Mouse (Mus musculus): ENCODE measurements around the gene Bcl2l14. TPM values are rescaled to one million over a fixed set of nuclear protein-coding genes. Genes with fewer than 3 reads are reported as not detected.
A peak's percentile ranks its signal among the peaks of the same experiment; 100 is the strongest.

Bcl2l14 gene
- polyA plus RNA-seq, 1 experiment from 2014 or later: 0.79 TPM

DNA sequence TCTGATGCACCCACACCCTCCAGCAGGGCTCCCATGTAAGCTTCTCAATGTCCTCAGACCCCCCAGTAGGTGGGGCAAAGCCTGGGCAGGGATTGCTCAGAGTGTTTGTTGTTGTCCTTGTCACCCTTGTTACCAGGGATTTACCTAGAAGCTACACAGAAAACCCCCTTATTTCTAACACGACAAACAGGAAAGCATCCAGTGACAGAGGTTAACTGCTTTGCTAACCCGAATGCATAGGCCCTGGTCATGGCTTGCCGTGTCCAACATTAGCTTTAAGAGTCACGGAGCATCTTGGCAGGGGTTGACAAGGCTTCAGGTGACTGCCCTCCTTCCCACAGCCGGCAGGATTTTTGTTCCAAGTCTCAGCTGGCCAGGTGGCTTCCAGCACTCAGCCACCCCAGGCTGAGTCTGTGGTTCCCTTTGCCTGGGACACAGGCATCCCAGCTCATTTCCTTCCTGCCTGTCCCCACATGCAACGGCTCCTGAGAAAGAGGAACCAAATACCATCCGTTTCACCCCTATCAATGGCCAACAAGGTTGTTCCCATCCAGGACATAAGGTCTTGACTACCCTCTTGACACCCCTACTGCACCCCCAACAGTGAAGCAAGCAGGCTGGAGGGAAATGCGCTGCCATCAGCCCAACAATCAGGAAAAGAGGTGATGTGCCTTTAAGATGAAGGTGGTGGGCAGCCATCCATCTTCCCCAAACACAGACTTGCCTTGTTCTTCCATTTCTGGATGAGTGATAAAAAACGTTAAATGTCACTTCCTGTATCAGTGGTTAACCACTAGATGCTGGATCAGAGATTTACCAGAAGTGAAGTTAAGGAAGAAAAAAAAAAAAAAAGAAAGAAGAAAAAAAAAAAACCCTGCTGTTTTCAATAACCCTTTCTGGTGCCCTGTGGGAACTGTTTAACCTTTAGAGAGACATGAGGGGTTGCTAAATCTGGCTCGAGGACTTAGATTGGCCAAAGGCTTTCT, 29.5 kb upstream of the Bcl2l14 start:
- DNase-seq (ENCODE audit: low spot score) (no peak), ATAC-seq (replicated peaks; ENCODE audit: insufficient number of reproducible peaks, low FRiP score, low TSS enrichment, low read depth) (no peak)
- H3K4me3 ChIP-seq (ENCODE audit: low read depth, low read length): no peak overlapping the region
- H3K4me2 ChIP-seq (ENCODE audit: low read depth, low read length): no peak overlapping the region
- H3K4me1 ChIP-seq (ENCODE audit: control insufficient read depth, insufficient read depth, low read length): no peaks in the 10 kb centered on the region; the same call in 1 of the 2 replicates
- no peaks in the 10 kb centered on the region for H3K36me3 ChIP-seq (replicated peaks; ENCODE audit: control insufficient read depth, insufficient read depth, low read depth, low read length)
- WGBS: 59% methylated on average over 10 of the region's 10 CpGs
- 0 out of 2 replicates have a peak overlapping the region, but pooled peaks have one; percentile 7 for H3K27ac ChIP-seq (replicated peaks; ENCODE audit: low read depth, low read length)
- no peak overlapping the region for H3K9ac ChIP-seq (replicated peaks; ENCODE audit: low read length)
- no peaks in the 10 kb centered on the region; the same call in 1 of the 2 replicates for H3K27me3 ChIP-seq (ENCODE audit: control insufficient read depth, insufficient read depth, low read length)
- H3K9me3 ChIP-seq (replicated peaks; ENCODE audit: control insufficient read depth, low read length): no peaks in the 10 kb centered on the region

DNA sequence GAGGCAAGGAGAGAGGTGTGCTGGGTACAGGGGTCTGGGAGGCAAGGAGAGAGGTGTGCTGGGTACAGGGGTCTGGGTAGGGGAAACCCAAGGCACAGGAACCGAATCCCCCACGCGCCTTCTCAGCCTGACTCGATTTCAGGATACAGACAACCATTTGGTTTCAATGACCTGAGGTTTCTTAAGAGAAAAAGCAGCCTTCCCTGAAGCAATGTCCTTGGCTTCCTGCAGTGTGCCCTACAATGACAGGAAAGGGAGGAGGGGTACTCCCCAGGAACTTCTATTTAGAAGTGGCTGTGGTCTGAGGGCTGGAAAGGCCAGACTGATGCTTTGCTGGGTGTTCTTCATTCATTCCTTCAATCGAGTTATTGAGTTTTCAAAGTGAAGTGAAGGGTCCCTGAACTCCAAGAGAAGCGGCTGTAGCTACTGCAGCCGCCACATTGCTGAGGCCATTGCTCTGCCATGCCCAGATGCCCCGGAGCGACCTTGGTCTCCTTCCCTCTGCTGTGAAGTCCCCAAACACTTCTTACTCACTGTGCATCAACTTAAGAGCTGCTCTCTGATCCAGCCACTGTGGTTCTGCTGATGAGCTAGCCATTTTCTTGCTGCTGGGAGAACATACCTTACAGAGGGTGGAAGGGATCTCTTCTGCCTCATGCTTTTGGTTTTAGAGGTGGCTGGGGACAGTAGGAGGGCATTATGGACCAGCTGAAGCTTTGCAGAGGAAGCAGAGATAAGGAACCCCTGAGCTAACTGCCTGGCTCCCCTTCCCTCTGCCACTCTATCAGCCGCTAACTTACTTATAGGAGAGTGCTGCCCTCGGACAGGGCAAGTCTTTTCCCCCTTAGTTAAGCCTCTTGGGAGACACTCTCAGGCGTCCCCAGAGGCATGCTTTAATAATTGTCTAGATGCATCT, 28.5 kb upstream of the Bcl2l14 start:
- ATAC-seq (replicated peaks; ENCODE audit: insufficient number of reproducible peaks, low FRiP score, low TSS enrichment, low read depth): no peak
- Histone ChIP-seq H3K4me2 (ENCODE audit: low read depth, low read length) (no peak overlapping the region), H3K27ac (replicated peaks; ENCODE audit: low read depth, low read length) (no peak overlapping the region)

DNA sequence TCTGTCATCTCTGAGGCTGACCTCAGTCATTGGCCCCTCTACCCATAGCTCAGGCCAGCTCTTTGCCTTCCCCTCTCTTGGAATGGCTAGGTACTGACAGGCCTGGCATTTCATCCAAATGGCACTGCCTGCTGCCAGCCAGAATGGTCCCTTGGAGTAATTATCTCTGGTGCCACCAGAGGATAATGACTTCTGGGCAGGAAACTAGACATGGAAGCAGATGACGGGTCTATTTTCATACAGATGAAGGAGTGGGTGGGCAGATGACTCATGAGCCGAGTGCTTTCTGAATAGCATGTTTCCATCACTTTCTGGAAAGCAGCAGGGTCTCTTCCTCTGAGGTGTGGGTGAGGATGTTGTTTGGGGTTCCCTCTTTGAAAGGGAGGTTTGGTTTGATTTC, 23.2 kb upstream of the Bcl2l14 start:
- H3K36me3 ChIP-seq (replicated peaks; ENCODE audit: control insufficient read depth, insufficient read depth, low read depth, low read length): no peaks in the 10 kb centered on the region
- H3K9me3 ChIP-seq (replicated peaks; ENCODE audit: control insufficient read depth, low read length): no peaks in the 10 kb centered on the region

More for the DNA sequence above, 28.5 kb upstream of the Bcl2l14 start:
- Histone ChIP-seq H3K36me3 (replicated peaks; ENCODE audit: control insufficient read depth, insufficient read depth, low read depth, low read length) (no peaks in the 10 kb centered on the region), H3K4me1 (ENCODE audit: control insufficient read depth, insufficient read depth, low read length) (no peaks in the 10 kb centered on the region; the same call in 1 of the 2 replicates), H3K9me3 (replicated peaks; ENCODE audit: control insufficient read depth, low read length) (no peaks in the 10 kb centered on the region), H3K9ac (replicated peaks; ENCODE audit: low read length) (no peak overlapping the region), H3K4me3 (ENCODE audit: low read depth, low read length) (no peak overlapping the region), H3K27me3 (ENCODE audit: control insufficient read depth, insufficient read depth, low read length) (no peaks in the 10 kb centered on the region; the same call in 1 of the 2 replicates)
- WGBS: 40% methylated on average over 12 of the region's 12 CpGs
- peak; percentile 6 for DNase-seq (ENCODE audit: low spot score)

DNA sequence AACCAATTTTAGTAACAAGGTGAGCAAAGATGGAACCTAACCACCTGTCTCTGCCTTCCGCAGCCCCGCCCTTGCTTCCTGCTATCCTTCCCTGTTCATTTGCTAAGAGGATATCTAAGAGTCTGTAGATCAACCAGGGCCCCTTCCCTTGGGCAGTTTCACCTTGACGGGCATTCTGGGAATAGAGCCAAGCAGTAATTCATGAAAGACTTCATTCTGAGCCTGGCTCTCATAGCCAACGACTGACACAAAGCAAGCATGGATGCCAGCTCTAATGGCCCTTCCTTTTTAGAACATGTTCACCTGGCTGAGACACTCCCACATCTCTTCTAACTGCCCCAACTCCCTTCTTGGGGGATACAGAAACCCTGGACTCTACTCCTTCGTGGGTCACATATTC, 18.9 kb upstream of the Bcl2l14 start:
- no peaks in the 10 kb centered on the region for H3K36me3 ChIP-seq (replicated peaks; ENCODE audit: control insufficient read depth, insufficient read depth, low read depth, low read length)
- H3K9ac ChIP-seq (replicated peaks; ENCODE audit: low read length): no peak overlapping the region
- no peak overlapping the region for H3K4me3 ChIP-seq (ENCODE audit: low read depth, low read length)
- no peak for DNase-seq (ENCODE audit: low spot score)
- 84% methylated on average over 5 of the region's 5 CpGs for WGBS
- no peak for ATAC-seq (replicated peaks; ENCODE audit: insufficient number of reproducible peaks, low FRiP score, low TSS enrichment, low read depth)
- no peak overlapping the region for H3K4me2 ChIP-seq (ENCODE audit: low read depth, low read length)
- H3K27me3 ChIP-seq (ENCODE audit: control insufficient read depth, insufficient read depth, low read length): no peaks in the 10 kb centered on the region
- H3K4me1 ChIP-seq (ENCODE audit: control insufficient read depth, insufficient read depth, low read length): no peaks in the 10 kb centered on the region
- no peaks in the 10 kb centered on the region for H3K9me3 ChIP-seq (replicated peaks; ENCODE audit: control insufficient read depth, low read length)
- no peak overlapping the region for H3K27ac ChIP-seq (replicated peaks; ENCODE audit: low read depth, low read length)

More for the DNA sequence above, 23.2 kb upstream of the Bcl2l14 start:
- Histone ChIP-seq H3K4me1 (ENCODE audit: control insufficient read depth, insufficient read depth, low read length) (no peaks in the 10 kb centered on the region), H3K9ac (replicated peaks; ENCODE audit: low read length) (no peak overlapping the region), H3K27me3 (ENCODE audit: control insufficient read depth, insufficient read depth, low read length) (no peaks in the 10 kb centered on the region), H3K27ac (replicated peaks; ENCODE audit: low read depth, low read length) (no peak overlapping the region), H3K4me2 (ENCODE audit: low read depth, low read length) (no peak overlapping the region), H3K4me3 (ENCODE audit: low read depth, low read length) (no peak overlapping the region)
- 63% methylated on average over 2 of the region's 2 CpGs for WGBS
- no peak for DNase-seq (ENCODE audit: low spot score)
- ATAC-seq (replicated peaks; ENCODE audit: insufficient number of reproducible peaks, low FRiP score, low TSS enrichment, low read depth): no peak

DNA sequence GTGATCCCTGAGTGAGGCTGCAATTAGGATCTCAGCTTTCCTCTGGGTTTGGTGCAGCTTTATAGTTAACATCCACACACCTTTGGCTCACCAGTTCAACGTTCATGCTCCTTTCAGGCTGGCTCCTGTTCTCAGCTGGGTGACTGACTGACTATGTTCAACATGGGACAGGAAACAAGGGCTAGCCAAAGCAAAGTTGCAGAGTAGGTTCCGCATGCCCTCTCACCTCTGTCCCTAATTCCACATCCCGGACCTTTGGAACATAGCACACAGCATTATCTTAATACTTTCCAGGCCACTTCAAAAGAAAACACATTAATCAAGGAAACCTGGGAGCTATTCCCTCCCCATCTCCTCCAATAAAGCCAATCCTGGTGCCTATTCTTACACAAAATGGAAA, 18.3 kb upstream of the Bcl2l14 start:
- Histone ChIP-seq H3K27me3 (ENCODE audit: control insufficient read depth, insufficient read depth, low read length) (no peaks in the 10 kb centered on the region), H3K9me3 (replicated peaks; ENCODE audit: control insufficient read depth, low read length) (no peaks in the 10 kb centered on the region), H3K4me2 (ENCODE audit: low read depth, low read length) (no peak overlapping the region), H3K36me3 (replicated peaks; ENCODE audit: control insufficient read depth, insufficient read depth, low read depth, low read length) (no peaks in the 10 kb centered on the region), H3K9ac (replicated peaks; ENCODE audit: low read length) (no peak overlapping the region), H3K27ac (replicated peaks; ENCODE audit: low read depth, low read length) (no peak overlapping the region), H3K4me1 (ENCODE audit: control insufficient read depth, insufficient read depth, low read length) (no peaks in the 10 kb centered on the region), H3K4me3 (ENCODE audit: low read depth, low read length) (no peak overlapping the region)
- DNase-seq (ENCODE audit: low spot score): no peak
- ATAC-seq (replicated peaks; ENCODE audit: insufficient number of reproducible peaks, low FRiP score, low TSS enrichment, low read depth): no peak
- 53% methylated on average over 3 of the region's 3 CpGs for WGBS

DNA sequence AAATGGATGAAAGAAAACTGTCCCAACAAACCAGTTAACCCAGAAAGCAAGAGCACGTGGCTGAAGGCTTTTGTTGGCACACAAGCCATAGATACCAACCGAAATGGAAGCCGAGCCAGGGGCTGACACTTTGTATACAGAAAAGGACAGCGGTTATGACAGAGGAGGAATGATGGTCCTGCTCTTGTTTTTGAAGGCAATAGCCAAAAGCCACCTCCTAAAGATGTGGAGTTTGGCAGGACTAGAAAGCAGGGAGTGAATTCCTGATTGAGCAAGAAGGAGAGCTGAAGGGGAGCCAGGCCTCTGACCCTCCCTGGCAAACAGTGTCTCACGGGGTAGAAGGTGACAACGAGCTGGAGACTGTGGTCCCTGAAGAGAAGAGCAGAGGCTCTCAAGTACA, 14.7 kb upstream of the Bcl2l14 start:
- no peak for ATAC-seq (replicated peaks; ENCODE audit: insufficient number of reproducible peaks, low FRiP score, low TSS enrichment, low read depth)
- H3K4me2 ChIP-seq (ENCODE audit: low read depth, low read length): no peak overlapping the region
- H3K9ac ChIP-seq (replicated peaks; ENCODE audit: low read length): no peak overlapping the region
- H3K27ac ChIP-seq (replicated peaks; ENCODE audit: low read depth, low read length): no peak overlapping the region
- H3K9me3 ChIP-seq (replicated peaks; ENCODE audit: control insufficient read depth, low read length): no peaks in the 10 kb centered on the region
- DNase-seq (ENCODE audit: low spot score): no peak
- no peaks in the 10 kb centered on the region for H3K4me1 ChIP-seq (ENCODE audit: control insufficient read depth, insufficient read depth, low read length)
- no peaks in the 10 kb centered on the region for H3K36me3 ChIP-seq (replicated peaks; ENCODE audit: control insufficient read depth, insufficient read depth, low read depth, low read length)
- no peak overlapping the region for H3K4me3 ChIP-seq (ENCODE audit: low read depth, low read length)
- 85% methylated on average over 6 of the region's 6 CpGs for WGBS
- H3K27me3 ChIP-seq (ENCODE audit: control insufficient read depth, insufficient read depth, low read length): no peaks in the 10 kb centered on the region

DNA sequence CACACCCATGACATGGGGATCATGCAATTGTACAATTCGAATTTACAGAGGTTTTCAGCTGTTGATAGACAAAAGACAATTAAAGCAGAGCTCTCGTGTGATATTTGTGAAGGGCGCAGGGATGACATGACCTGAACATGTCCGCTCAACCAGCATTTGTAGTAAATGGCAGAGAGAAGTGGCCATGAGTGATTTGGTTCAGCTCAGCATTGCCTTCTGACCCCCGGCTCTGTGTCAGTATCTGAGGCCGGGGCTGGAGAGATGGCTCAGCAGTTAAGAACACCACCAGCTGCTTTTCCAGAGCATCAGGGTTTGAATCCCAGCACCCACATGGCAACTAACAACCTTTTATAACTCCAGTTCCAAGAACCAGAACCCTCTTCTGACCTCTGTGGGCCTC, 10.2 kb upstream of the Bcl2l14 start:
- DNase-seq (ENCODE audit: low spot score): no peak

More for the DNA sequence above, 10.2 kb upstream of the Bcl2l14 start:
- Histone ChIP-seq H3K27me3 (ENCODE audit: control insufficient read depth, insufficient read depth, low read length) (no peaks in the 10 kb centered on the region), H3K9me3 (replicated peaks; ENCODE audit: control insufficient read depth, low read length) (no peaks in the 10 kb centered on the region), H3K36me3 (replicated peaks; ENCODE audit: control insufficient read depth, insufficient read depth, low read depth, low read length) (no peaks in the 10 kb centered on the region), H3K4me2 (ENCODE audit: low read depth, low read length) (no peak overlapping the region), H3K27ac (replicated peaks; ENCODE audit: low read depth, low read length) (no peak overlapping the region), H3K4me1 (ENCODE audit: control insufficient read depth, insufficient read depth, low read length) (no peaks in the 10 kb centered on the region), H3K4me3 (ENCODE audit: low read depth, low read length) (no peak overlapping the region), H3K9ac (replicated peaks; ENCODE audit: low read length) (no peak overlapping the region)
- WGBS: 85% methylated on average over 6 of the region's 6 CpGs
- no peak for ATAC-seq (replicated peaks; ENCODE audit: insufficient number of reproducible peaks, low FRiP score, low TSS enrichment, low read depth)

Data from embryonic facial prominence, embryonic 11.5 days (tissue).